Mouse (Mus musculus) A20 (cell line): ENCODE results near the gene 9030624G23Rik.
"Not testable (repeated sequence)": the region's sequence is repeated elsewhere in the genome, so short reads cannot be mapped to it uniquely, and the experiment has no call there.

Experiments used
- DNase-seq: peaks from one replicate; pipeline ENCODE4 v3.0.0-alpha.2; 2011; ENCODE audit warnings: low read depth, low spot score

Gene 9030624G23Rik

DNA sequence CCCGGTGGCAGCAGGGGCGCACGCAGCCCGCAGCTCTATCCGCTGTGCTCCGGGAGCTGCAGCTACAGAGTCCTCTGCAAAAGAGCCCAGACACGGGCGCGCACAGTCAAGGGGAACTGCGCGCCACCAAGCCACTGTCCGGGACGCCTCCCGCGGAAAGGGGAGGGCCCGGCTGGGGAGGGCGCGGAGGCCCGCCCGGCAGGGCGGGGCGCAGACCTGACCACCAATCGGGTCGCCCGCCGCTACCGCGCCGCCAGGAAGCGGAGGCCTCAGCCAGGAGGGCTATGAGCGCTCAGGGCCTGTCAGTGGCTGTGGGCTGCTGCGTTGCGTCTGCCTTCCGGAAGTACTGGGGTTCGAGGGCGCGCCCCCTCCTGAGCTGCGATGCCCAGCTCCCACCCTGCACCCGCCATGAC lies at the start of gene 9030624G23Rik:
9030624G23Rik (minus strand) TSS at position 139 of the 413 bp plus-strand sequence.
- not testable (repeated sequence) for DNase-seq

DNA sequence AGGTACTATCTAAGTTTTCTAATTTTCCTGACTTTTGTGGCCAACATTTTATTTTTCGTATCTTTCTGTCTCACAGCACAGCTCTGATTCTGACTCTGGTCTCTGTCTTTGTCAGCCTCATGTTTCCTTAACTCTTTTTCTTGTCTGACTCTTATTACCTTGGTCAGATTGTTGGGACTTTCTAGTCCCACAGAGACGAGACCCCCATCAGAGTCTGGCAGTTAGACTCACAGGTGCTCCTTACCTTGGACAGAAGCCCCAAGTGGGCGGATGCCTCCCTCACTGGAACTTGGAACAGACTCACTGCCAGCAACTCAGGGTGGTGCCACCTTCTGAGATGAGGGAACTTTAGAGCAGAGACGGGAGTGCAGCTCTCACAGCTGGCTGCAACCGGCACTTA lies 13.9 kb downstream of the 9030624G23Rik start:
- not testable (repeated sequence) for DNase-seq
